Mouse (Mus musculus) heart, postnatal 0 days (tissue): ENCODE measurements around the gene Atic.

ENCODE experiments used
- CTCF ChIP-seq: IDR thresholded peaks from 2 replicates; pipeline ENCODE4 v1.5.1; 2016; ENCODE audit warnings: antibody characterized with exemption, control low read depth, low read depth
- EP300 ChIP-seq: IDR thresholded peaks from 2 replicates; pipeline ENCODE4 v1.6.1; 2016; ENCODE audit warnings: antibody characterized with exemption, low read depth

DNA sequence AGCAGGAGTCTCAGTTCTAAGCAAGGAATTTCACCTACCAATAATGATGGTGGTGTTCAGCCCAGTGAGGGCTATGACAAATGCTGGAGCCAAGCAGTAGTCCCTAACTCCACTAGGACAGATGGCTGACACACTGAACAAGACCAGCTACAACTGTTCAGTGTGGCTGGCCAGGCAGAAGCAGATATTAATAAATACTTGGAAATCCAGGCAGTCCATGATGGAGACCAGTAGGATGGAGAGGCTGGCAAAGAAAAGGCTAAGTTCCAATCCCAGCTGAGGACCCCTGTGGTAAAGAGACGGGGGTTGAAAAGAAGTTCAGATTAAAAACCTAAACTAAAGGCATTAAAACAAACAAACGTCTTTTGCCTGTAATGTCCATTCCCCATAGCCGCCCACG, 17.3 kb upstream of the Atic start:
- no peak for TF ChIP-seq CTCF
- no peak for TF ChIP-seq EP300
